Mouse (Mus musculus) myocyte (in vitro differentiated cells): ENCODE measurements around the gene Tbc1d10c.

Experiments used
- POLR2A ChIP-seq: IDR thresholded peaks from one replicate; pipeline ENCODE4 v1.6.1; 2011; ENCODE audit warnings: low read depth, mild to moderate bottlenecking, control low read depth, moderate library complexity; ENCODE audit not compliant: insufficient read length
- REST ChIP-seq: IDR thresholded peaks from one replicate; pipeline ENCODE4 v1.6.1; 2011; ENCODE audit warnings: mild to moderate bottlenecking, control low read depth, moderate library complexity; ENCODE audit not compliant: insufficient read depth, insufficient read length
- TCF3 ChIP-seq: IDR thresholded peaks from one replicate; pipeline ENCODE4 v1.6.1; 2011; ENCODE audit warnings: low read depth, control low read depth; ENCODE audit not compliant: insufficient read length
- USF1 ChIP-seq: IDR thresholded peaks from one replicate; pipeline ENCODE4 v1.6.1; 2011; ENCODE audit warnings: low read depth, mild to moderate bottlenecking, control low read depth, moderate library complexity

GRCm38 (mm10) chr19:4134354-4134753, 56.7 kb downstream of the Tbc1d10c start:
- TF ChIP-seq USF1 (no peak), POLR2A (no peak), REST (no peak), TCF3 (no peak)
